Mouse (Mus musculus): Measurements from ENCODE around the gene Gripap1. TPM values are rescaled to one million over a fixed set of nuclear protein-coding genes. Genes with fewer than 3 reads are reported as not detected.

Gene Gripap1
- polyA plus RNA-seq, 1 experiment from 2014 or later, result 51.7 TPM

DNA sequence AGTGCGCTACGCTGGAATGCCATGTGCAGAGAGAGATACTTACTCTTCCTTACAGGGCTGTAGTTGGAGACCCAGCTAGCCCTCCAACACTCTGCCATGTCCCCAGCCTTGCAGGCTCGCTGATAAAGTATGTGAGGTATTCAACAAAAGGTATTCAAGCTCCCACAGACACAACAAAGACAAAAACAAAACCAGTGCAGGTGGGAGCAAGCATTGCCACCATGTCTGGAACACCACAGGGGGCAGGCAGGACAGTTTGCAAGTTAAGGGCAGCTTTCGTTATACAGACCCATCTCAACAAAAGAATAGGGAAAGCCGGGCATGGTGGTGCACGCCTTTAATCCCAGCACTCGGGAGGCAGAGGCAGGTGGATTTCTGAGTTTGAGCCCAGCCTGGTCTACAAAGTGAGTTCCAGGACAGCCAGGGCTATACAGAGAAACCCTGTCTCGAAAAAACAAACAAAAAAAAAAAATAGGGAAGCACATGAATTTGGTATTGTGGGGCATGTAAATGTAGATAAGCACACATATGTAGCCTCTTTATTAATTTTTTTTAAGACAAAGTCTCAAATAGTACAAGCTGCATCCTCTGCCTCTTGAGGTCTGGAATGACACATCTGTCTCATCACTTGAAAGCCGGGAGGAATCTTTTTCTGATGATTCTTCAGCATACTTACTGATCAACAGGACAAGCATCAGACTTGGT, 13.9 kb upstream of the Gripap1 start:
- Histone ChIP-seq H3K9ac (ENCODE audit: low read length) (no peak overlapping the region), H3K4me1 (ENCODE audit: control insufficient read depth, insufficient read depth, low read length) (no peaks in the 10 kb centered on the region), H3K27ac (ENCODE audit: low read depth, low read length) (no peak overlapping the region), H3K4me3 (ENCODE audit: low read depth, low read length) (no peak overlapping the region), H3K36me3 (ENCODE audit: control insufficient read depth, insufficient read depth, low read length) (no peaks in the 10 kb centered on the region), H3K4me2 (no peak overlapping the region), H3K9me3 (ENCODE audit: control insufficient read depth, low read length) (no peaks in the 10 kb centered on the region), H3K27me3 (ENCODE audit: control insufficient read depth, insufficient read depth, low read length) (no peaks in the 10 kb centered on the region)
- ATAC-seq (ENCODE audit: low FRiP score) (no peak), DNase-seq (ENCODE audit: low spot score, missing footprints) (no peak)
- 79% methylated on average over 9 of the region's 9 CpGs for WGBS

DNA sequence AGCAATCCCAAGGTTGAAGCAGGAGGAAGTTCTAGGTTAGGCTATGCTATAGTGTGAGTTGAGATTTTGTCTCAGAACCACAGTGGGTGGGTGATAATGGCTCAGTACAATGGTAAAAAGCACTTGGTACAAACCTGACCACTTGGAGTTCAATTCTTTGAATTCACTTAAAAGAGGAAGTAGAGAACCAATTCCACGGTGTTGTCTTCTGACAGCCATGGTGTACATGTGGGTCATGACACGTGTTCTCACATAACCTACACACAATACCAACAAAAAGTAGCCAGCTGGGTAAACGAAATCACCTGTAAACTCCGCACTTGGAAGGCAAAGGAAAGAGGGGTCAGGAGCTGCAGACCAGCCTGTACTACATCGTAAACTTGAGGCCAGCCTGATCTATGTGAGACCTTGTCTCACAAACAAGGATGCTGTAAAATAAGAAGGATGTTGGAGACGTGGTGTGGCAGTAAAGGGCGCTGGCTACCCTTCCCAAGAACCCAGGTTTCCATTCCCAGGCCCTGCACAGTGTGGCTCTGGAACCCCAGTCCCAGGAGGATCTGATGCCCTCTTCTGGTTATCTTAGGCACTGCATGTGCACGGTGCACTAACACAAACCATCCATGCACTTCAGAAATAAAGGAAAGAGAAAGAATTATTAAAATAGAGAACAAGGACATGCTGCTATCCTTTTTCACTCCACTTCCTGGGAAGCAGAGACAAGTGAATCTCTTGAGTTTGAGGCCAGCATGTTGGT, 13.1 kb upstream of the Gripap1 start:
- ATAC-seq (ENCODE audit: low FRiP score) (peak; percentile 65; the same call in 1 of the 2 replicates), DNase-seq (ENCODE audit: low spot score, missing footprints) (peak; percentile 89)
- H3K36me3 ChIP-seq (ENCODE audit: control insufficient read depth, insufficient read depth, low read length), result no peaks in the 10 kb centered on the region
- H3K9me3 ChIP-seq (ENCODE audit: control insufficient read depth, low read length), result no peaks in the 10 kb centered on the region
- no peaks in the 10 kb centered on the region for H3K27me3 ChIP-seq (ENCODE audit: control insufficient read depth, insufficient read depth, low read length)
- WGBS, result 53% methylated on average over 8 of the region's 8 CpGs
- H3K9ac ChIP-seq (ENCODE audit: low read length), result no peak overlapping the region
- H3K4me3 ChIP-seq (ENCODE audit: low read depth, low read length), result no peak overlapping the region
- H3K4me1 ChIP-seq (ENCODE audit: control insufficient read depth, insufficient read depth, low read length), result no peaks in the 10 kb centered on the region
- no peak overlapping the region for H3K27ac ChIP-seq (ENCODE audit: low read depth, low read length)
- H3K4me2 ChIP-seq, result no peak overlapping the region

GRCm38 (mm10) chrX:7778450-7779244, 10.9 kb upstream of the Gripap1 start:
- H3K36me3 ChIP-seq (ENCODE audit: control insufficient read depth, insufficient read depth, low read length), result no peaks in the 10 kb centered on the region
- 72% methylated on average over 7 of the region's 7 CpGs for whole genome bisulfite sequencing
- H3K27ac ChIP-seq (ENCODE audit: low read depth, low read length), result no peak overlapping the region
- no peak overlapping the region for H3K4me2 ChIP-seq
- no peak overlapping the region for H3K4me3 ChIP-seq (ENCODE audit: low read depth, low read length)
- no peak for ATAC-seq (ENCODE audit: low FRiP score)
- H3K27me3 ChIP-seq (ENCODE audit: control insufficient read depth, insufficient read depth, low read length), result no peaks in the 10 kb centered on the region
- no peaks in the 10 kb centered on the region for H3K4me1 ChIP-seq (ENCODE audit: control insufficient read depth, insufficient read depth, low read length)
- DNase-seq (ENCODE audit: low spot score, missing footprints), result no peak
- no peaks in the 10 kb centered on the region for H3K9me3 ChIP-seq (ENCODE audit: control insufficient read depth, low read length)
- no peak overlapping the region for H3K9ac ChIP-seq (ENCODE audit: low read length)

GRCm38 (mm10) chrX:7779294-7779693, 10.3 kb upstream of the Gripap1 start:
- Histone ChIP-seq H3K4me2 (no peak overlapping the region), H3K9ac (ENCODE audit: low read length) (no peak overlapping the region), H3K27me3 (ENCODE audit: control insufficient read depth, insufficient read depth, low read length) (no peaks in the 10 kb centered on the region), H3K27ac (ENCODE audit: low read depth, low read length) (no peak overlapping the region), H3K36me3 (ENCODE audit: control insufficient read depth, insufficient read depth, low read length) (no peaks in the 10 kb centered on the region), H3K4me3 (ENCODE audit: low read depth, low read length) (no peak overlapping the region), H3K9me3 (ENCODE audit: control insufficient read depth, low read length) (no peaks in the 10 kb centered on the region), H3K4me1 (ENCODE audit: control insufficient read depth, insufficient read depth, low read length) (no peaks in the 10 kb centered on the region)
- no peak for DNase-seq (ENCODE audit: low spot score, missing footprints)
- WGBS, result 17% methylated on average over 3 of the region's 3 CpGs
- ATAC-seq (ENCODE audit: low FRiP score), result no peak

DNA sequence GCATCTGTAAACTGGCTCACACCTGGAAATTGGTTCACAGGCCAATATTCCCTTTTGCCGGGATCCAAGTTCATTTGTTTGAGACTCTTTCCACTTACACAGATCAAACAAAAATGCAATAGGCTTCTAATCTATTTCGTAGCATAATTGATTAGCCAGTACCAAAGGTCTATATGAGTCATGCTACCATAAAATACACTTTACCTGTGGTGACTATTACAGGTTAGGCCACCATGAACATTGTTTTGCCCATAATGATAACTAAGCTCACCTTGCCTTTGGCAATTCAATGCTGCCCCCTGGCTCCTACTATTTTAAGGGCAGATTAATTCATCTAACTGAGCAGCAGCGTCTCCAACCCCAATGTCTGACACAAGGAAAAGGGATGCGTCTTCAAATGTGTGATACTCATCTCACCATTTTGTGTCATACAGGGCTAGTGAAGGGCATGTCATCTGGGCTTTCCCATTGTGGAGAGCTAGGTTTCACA, 6.9 kb upstream of the Gripap1 start:
- Histone ChIP-seq H3K27me3 (ENCODE audit: control insufficient read depth, insufficient read depth, low read length) (no peaks in the 10 kb centered on the region), H3K36me3 (ENCODE audit: control insufficient read depth, insufficient read depth, low read length) (no peaks in the 10 kb centered on the region)
- 78% methylated on average over 4 of the region's 4 CpGs for WGBS

DNA sequence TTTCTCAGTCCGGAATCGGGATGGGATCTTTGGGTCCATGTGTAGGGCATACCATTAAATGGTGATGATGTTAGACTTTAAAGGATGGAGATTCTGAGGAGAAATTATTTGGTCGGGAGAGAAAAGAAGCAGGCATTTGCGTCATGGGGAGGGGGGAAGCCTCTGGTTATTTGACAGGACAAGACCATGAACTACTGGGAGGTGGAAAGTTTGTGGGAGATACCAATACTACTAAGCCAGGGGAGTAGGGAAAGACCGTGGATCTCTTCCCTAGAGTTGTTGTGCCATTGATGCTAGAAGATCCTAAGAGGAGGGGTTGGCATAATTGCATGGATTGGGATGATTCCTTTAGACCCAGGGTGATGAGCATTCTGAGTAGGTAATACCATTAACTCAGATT, 744 bp downstream of the Gripap1 start:
- WGBS, result 20% methylated on average over 5 of the region's 5 CpGs
- Histone ChIP-seq H3K27ac (ENCODE audit: low read depth, low read length) (no peak overlapping the region), H3K4me1 (ENCODE audit: control insufficient read depth, insufficient read depth, low read length) (peaks cover 3% of the 10 kb centered on the region; the same call in 1 of the 2 replicates), H3K9me3 (ENCODE audit: control insufficient read depth, low read length) (no peaks in the 10 kb centered on the region), H3K9ac (ENCODE audit: low read length) (peak overlapping the region; percentile 68), H3K4me3 (ENCODE audit: low read depth, low read length) (peak overlapping the region; percentile 49), H3K36me3 (ENCODE audit: control insufficient read depth, insufficient read depth, low read length) (no peaks in the 10 kb centered on the region), H3K27me3 (ENCODE audit: control insufficient read depth, insufficient read depth, low read length) (no peaks in the 10 kb centered on the region), H3K4me2 (peak overlapping the region; percentile 59)
- DNase-seq (ENCODE audit: low spot score, missing footprints), result no peak
- ATAC-seq (ENCODE audit: low FRiP score), result peak; percentile 22; the same call in 1 of the 2 replicates

More for the DNA sequence above, 6.9 kb upstream of the Gripap1 start:
- Histone ChIP-seq H3K4me2 (no peak overlapping the region), H3K9ac (ENCODE audit: low read length) (no peak overlapping the region), H3K4me1 (ENCODE audit: control insufficient read depth, insufficient read depth, low read length) (no peaks in the 10 kb centered on the region), H3K4me3 (ENCODE audit: low read depth, low read length) (no peak overlapping the region), H3K27ac (ENCODE audit: low read depth, low read length) (no peak overlapping the region), H3K9me3 (ENCODE audit: control insufficient read depth, low read length) (no peaks in the 10 kb centered on the region)
- no peak for ATAC-seq (ENCODE audit: low FRiP score)
- no peak for DNase-seq (ENCODE audit: low spot score, missing footprints)

DNA sequence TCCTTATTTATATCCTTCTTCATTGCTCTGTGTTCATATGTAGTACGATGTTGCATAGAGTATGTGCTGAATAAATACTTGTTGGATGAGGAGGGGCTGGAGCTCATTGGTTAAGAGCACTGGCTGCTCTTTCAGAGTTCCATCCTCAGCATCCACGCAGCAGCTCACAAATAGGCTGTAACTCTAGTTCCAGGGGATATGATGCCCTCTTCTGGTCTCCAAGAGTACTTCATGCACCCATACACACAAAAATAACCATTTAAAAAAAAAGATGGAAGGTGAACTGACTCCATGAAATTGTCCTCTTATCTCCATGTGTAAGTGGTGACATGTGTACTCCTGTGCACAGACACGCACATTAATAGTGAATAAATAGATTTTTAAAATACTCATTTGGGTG, 3.8 kb downstream of the Gripap1 start:
- no peak for DNase-seq (ENCODE audit: low spot score, missing footprints)
- Histone ChIP-seq H3K36me3 (ENCODE audit: control insufficient read depth, insufficient read depth, low read length) (no peaks in the 10 kb centered on the region), H3K4me2 (no peak overlapping the region), H3K9me3 (ENCODE audit: control insufficient read depth, low read length) (no peaks in the 10 kb centered on the region), H3K4me1 (ENCODE audit: control insufficient read depth, insufficient read depth, low read length) (peaks cover 3% of the 10 kb centered on the region; the same call in 1 of the 2 replicates), H3K9ac (ENCODE audit: low read length) (no peak overlapping the region), H3K27me3 (ENCODE audit: control insufficient read depth, insufficient read depth, low read length) (no peaks in the 10 kb centered on the region), H3K4me3 (ENCODE audit: low read depth, low read length) (no peak overlapping the region), H3K27ac (ENCODE audit: low read depth, low read length) (no peak overlapping the region)
- WGBS, result 40% methylated on average over 3 of the region's 3 CpGs
- no peak for ATAC-seq (ENCODE audit: low FRiP score)

GRCm38 (mm10) chrX:7795016-7795415, 5.5 kb downstream of the Gripap1 start:
- Histone ChIP-seq H3K9ac (ENCODE audit: low read length) (no peak overlapping the region), H3K27me3 (ENCODE audit: control insufficient read depth, insufficient read depth, low read length) (no peaks in the 10 kb centered on the region), H3K4me3 (ENCODE audit: low read depth, low read length) (no peak overlapping the region), H3K36me3 (ENCODE audit: control insufficient read depth, insufficient read depth, low read length) (no peaks in the 10 kb centered on the region; the same call in 1 of the 2 replicates), H3K4me2 (no peak overlapping the region), H3K4me1 (ENCODE audit: control insufficient read depth, insufficient read depth, low read length) (peaks cover 3% of the 10 kb centered on the region; the same call in 1 of the 2 replicates), H3K27ac (ENCODE audit: low read depth, low read length) (no peak overlapping the region), H3K9me3 (ENCODE audit: control insufficient read depth, low read length) (no peaks in the 10 kb centered on the region)
- DNase-seq (ENCODE audit: low spot score, missing footprints) (no peak), ATAC-seq (ENCODE audit: low FRiP score) (no peak)
- WGBS, result 35% methylated on average over 7 of the region's 7 CpGs
